Mouse (Mus musculus): ENCODE data around the gene Sost. TPM values are rescaled to one million over a fixed set of nuclear protein-coding genes. Genes with fewer than 3 reads are reported as not detected.
A peak's percentile ranks its signal among the peaks of the same experiment; 100 is the strongest.

Sost gene
- polyA plus RNA-seq, 1 experiment from 2014 or later: not detected

DNA sequence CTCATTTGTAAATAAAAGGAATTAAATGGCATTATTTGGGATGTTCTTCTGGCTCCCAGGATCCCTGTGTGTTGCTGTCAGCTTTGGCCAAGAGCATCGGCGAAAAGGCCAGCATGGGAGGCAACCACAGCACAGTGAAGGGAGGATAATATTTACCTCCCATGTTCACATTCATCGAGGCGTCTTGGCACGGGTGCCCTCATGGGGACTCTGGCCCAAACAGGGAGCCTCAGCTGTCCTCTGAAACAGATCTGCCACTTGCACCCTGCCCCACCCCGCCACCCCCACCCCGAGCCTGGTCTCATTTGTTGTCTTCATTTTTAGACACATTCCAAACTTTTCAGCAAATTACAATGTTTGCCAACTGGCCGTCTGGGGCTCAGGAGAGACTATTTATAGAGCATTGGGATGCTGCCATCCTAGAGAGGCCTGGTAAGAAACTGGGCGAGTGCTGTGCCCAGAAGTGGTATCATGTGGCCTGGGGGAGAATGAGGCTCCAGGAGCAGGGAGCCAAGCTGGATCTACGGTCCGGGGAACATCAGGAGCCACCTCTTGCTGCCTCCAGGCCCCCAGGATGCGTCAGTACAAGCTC lies 45.4 kb downstream of the Sost start:
- H3K4me1 ChIP-seq (replicated peaks; ENCODE audit: control insufficient read depth, insufficient read depth, low read length): no peaks in the 10 kb centered on the region; the same call in 1 of the 2 replicates
- no peak overlapping the region for H3K27ac ChIP-seq (ENCODE audit: low read length)
- H3K27me3 ChIP-seq (replicated peaks; ENCODE audit: control insufficient read depth, insufficient read depth, low read length): 0 out of 2 replicates have a peak, but pooled peaks cover 2% of the 10 kb centered on the region
- no peak for ATAC-seq
- no peaks in the 10 kb centered on the region for H3K9me3 ChIP-seq (ENCODE audit: control insufficient read depth, low read length)
- no peak overlapping the region for H3K4me2 ChIP-seq (ENCODE audit: low read length)
- no peaks in the 10 kb centered on the region for H3K36me3 ChIP-seq (ENCODE audit: control insufficient read depth, insufficient read depth)
- 68% methylated on average over 12 of the region's 12 CpGs for WGBS
- H3K9ac ChIP-seq (replicated peaks; ENCODE audit: low read depth, low read length): no peak overlapping the region
- H3K4me3 ChIP-seq (replicated peaks; ENCODE audit: low read length): no peak overlapping the region

DNA sequence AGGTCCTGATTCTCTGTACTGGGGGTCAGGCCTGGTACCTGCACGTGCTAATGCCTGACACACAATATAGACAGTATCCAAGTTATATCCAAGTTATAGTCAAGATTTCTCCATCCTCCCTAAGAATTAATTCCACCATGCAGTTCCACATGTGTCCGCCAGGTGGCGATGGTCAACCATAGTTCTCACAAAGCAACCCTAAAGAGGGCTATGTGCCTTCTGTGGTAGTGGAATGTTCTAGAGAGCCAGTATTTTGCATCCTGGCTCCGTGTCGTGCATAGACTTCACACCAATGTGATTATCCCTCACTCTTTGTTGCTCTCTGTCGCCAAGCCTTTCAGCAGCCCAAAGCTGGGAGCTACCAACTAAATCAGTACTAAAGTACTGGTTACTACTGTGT lies 47.2 kb downstream of the Sost start:
- peak; percentile 57; the same call in 1 of the 2 replicates for ATAC-seq

DNA sequence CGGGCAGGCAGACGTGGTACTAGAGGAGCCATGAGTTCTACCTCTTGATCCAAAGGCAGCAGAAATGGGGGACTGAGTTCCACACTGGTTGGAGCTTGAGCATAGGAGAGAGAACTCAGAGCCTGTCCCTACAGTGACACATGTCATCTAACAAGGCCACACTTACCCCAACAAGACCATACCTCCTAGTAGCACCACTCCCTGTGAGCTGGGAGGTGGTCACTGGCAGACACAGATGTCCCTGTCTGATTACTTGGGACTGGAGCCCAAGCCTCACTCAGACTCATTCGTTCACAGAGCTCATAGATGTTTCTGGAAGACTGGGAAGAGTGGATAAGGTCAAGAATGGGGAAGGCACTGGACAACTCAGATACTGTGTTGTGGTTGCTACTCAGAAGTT lies 48.2 kb downstream of the Sost start:
- Histone ChIP-seq H3K9ac (replicated peaks; ENCODE audit: low read depth, low read length) (no peak overlapping the region), H3K4me3 (replicated peaks; ENCODE audit: low read length) (no peak overlapping the region), H3K36me3 (ENCODE audit: control insufficient read depth, insufficient read depth) (no peaks in the 10 kb centered on the region), H3K9me3 (ENCODE audit: control insufficient read depth, low read length) (no peaks in the 10 kb centered on the region), H3K4me2 (ENCODE audit: low read length) (no peak overlapping the region), H3K27ac (ENCODE audit: low read length) (no peak overlapping the region), H3K27me3 (replicated peaks; ENCODE audit: control insufficient read depth, insufficient read depth, low read length) (0 out of 2 replicates have a peak, but pooled peaks cover 2% of the 10 kb centered on the region), H3K4me1 (replicated peaks; ENCODE audit: control insufficient read depth, insufficient read depth, low read length) (no peaks in the 10 kb centered on the region; the same call in 1 of the 2 replicates)
- no peak for ATAC-seq
- 83% methylated on average over 3 of the region's 3 CpGs for WGBS

More for the DNA sequence above, 47.2 kb downstream of the Sost start:
- H3K4me1 ChIP-seq (replicated peaks; ENCODE audit: control insufficient read depth, insufficient read depth, low read length): no peaks in the 10 kb centered on the region; the same call in 1 of the 2 replicates
- no peak overlapping the region for H3K9ac ChIP-seq (replicated peaks; ENCODE audit: low read depth, low read length)
- H3K9me3 ChIP-seq (ENCODE audit: control insufficient read depth, low read length): no peaks in the 10 kb centered on the region
- H3K4me2 ChIP-seq (ENCODE audit: low read length): no peak overlapping the region
- no peak overlapping the region for H3K27ac ChIP-seq (ENCODE audit: low read length)
- no peaks in the 10 kb centered on the region for H3K36me3 ChIP-seq (ENCODE audit: control insufficient read depth, insufficient read depth)
- under 1% methylated on average over 6 of the region's 6 CpGs for WGBS
- 0 out of 2 replicates have a peak, but pooled peaks cover 2% of the 10 kb centered on the region for H3K27me3 ChIP-seq (replicated peaks; ENCODE audit: control insufficient read depth, insufficient read depth, low read length)
- H3K4me3 ChIP-seq (replicated peaks; ENCODE audit: low read length): no peak overlapping the region

DNA sequence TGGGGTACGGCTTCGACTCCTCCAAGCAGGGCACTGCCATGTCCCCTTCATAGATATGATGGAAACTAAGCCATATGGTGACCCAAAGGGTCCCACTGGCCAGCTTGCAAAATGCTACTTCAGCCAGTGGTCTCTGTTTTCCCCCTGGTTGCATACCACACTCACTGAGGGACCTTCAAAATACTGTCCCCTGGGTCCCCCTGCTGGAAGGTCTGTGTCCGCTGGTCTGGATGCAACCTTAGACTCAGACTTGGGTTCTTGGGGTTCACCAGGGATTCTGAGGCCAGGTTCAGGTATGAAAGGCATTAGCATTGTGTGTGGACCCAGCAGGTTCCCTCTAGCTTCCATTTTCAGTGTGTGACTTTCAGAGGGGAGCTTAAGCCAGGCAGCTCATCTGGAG lies 50.0 kb downstream of the Sost start:
- 66% methylated on average over 3 of the region's 3 CpGs for WGBS
- H3K4me1 ChIP-seq (replicated peaks; ENCODE audit: control insufficient read depth, insufficient read depth, low read length): no peaks in the 10 kb centered on the region; the same call in 1 of the 2 replicates
- 0 out of 2 replicates have a peak, but pooled peaks cover 2% of the 10 kb centered on the region for H3K27me3 ChIP-seq (replicated peaks; ENCODE audit: control insufficient read depth, insufficient read depth, low read length)
- H3K9me3 ChIP-seq (ENCODE audit: control insufficient read depth, low read length): no peaks in the 10 kb centered on the region
- no peak overlapping the region for H3K9ac ChIP-seq (replicated peaks; ENCODE audit: low read depth, low read length)
- H3K4me3 ChIP-seq (replicated peaks; ENCODE audit: low read length): no peak overlapping the region
- ATAC-seq: no peak
- no peaks in the 10 kb centered on the region for H3K36me3 ChIP-seq (ENCODE audit: control insufficient read depth, insufficient read depth)
- H3K4me2 ChIP-seq (ENCODE audit: low read length): no peak overlapping the region
- no peak overlapping the region for H3K27ac ChIP-seq (ENCODE audit: low read length)

DNA sequence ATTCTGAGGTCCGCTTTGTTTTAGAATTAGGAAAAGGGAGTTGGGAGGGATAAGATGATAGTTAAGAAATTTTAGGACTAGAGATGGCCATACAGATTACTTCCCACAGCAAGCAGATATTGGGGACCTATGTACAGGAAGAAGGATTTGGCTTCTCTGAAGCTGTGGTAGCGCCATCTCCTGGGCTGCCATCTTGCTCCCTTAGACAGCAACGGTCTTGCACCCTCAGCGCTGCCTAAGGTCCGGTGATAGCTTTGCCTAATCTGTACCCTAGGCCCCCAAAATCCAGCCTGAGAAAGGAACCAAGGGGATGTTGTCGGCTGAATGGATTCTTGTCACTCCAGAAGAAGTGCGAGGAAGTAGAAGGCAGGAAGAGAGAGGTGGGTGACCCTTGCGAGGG lies 53.2 kb downstream of the Sost start:
- H3K9me3 ChIP-seq (ENCODE audit: control insufficient read depth, low read length): no peaks in the 10 kb centered on the region
- H3K27ac ChIP-seq (ENCODE audit: low read length): no peak overlapping the region
- no peak for ATAC-seq
- H3K9ac ChIP-seq (replicated peaks; ENCODE audit: low read depth, low read length): no peak overlapping the region
- no peaks in the 10 kb centered on the region for H3K36me3 ChIP-seq (ENCODE audit: control insufficient read depth, insufficient read depth)
- no peak overlapping the region for H3K4me3 ChIP-seq (replicated peaks; ENCODE audit: low read length)
- H3K4me2 ChIP-seq (ENCODE audit: low read length): no peak overlapping the region
- WGBS: 60% methylated on average over 8 of the region's 8 CpGs
- H3K4me1 ChIP-seq (replicated peaks; ENCODE audit: control insufficient read depth, insufficient read depth, low read length): no peaks in the 10 kb centered on the region
- 0 out of 2 replicates have a peak, but pooled peaks cover 2% of the 10 kb centered on the region for H3K27me3 ChIP-seq (replicated peaks; ENCODE audit: control insufficient read depth, insufficient read depth, low read length)

Other genes starting within 250 kb of the Sost start
- gene Dhx8, start 234.1 kb downstream of the Sost start, polyA plus RNA-seq (2015; fragmentation: Nextera tagmentation; extraction: Ambion mirVana): 39.9 and 41.9 TPM in 2 replicates
- 6.8 and 7.3 TPM in 2 replicates for gene Etv4, start 181.6 kb downstream of the Sost start, polyA plus RNA-seq (2015; fragmentation: Nextera tagmentation; extraction: Ambion mirVana)
- 0.79 and 0.84 TPM in 2 replicates for gene Meox1, start 72.6 kb downstream of the Sost start, polyA plus RNA-seq (2015; fragmentation: Nextera tagmentation; extraction: Ambion mirVana)
- gene Cfap97d1, start 17.3 kb upstream of the Sost start, polyA plus RNA-seq (2015; fragmentation: Nextera tagmentation; extraction: Ambion mirVana): not detected in 2 replicates
- 12.7 and 14.5 TPM in 2 replicates for gene Dusp3, start 20.0 kb upstream of the Sost start, polyA plus RNA-seq (2015; fragmentation: Nextera tagmentation; extraction: Ambion mirVana)
- gene Mpp3, start 61.4 kb upstream of the Sost start, polyA plus RNA-seq (2015; fragmentation: Nextera tagmentation; extraction: Ambion mirVana): 49.3 and 55.2 TPM in 2 replicates
- 0.26 and 0.46 TPM in 2 replicates for gene Cd300lg, start 74.5 kb upstream of the Sost start, polyA plus RNA-seq (2015; fragmentation: Nextera tagmentation; extraction: Ambion mirVana)
- gene Mpp2, start 121.5 kb upstream of the Sost start, polyA plus RNA-seq (2015; fragmentation: Nextera tagmentation; extraction: Ambion mirVana): 21.0 and 24.1 TPM in 2 replicates
- gene Ppy, start 134.3 kb upstream of the Sost start, polyA plus RNA-seq (2015; fragmentation: Nextera tagmentation; extraction: Ambion mirVana): not detected in 2 replicates
- gene Pyy, start 140.8 kb upstream of the Sost start, polyA plus RNA-seq (2015; fragmentation: Nextera tagmentation; extraction: Ambion mirVana): not detected in 2 replicates
- not detected in 2 replicates for gene Nags, start 178.5 kb upstream of the Sost start, polyA plus RNA-seq (2015; fragmentation: Nextera tagmentation; extraction: Ambion mirVana)
- 43.9 and 44.7 TPM in 2 replicates for gene Tmem101, start 189.4 kb upstream of the Sost start, polyA plus RNA-seq (2015; fragmentation: Nextera tagmentation; extraction: Ambion mirVana)
- gene Lsm12, start 218.3 kb upstream of the Sost start, polyA plus RNA-seq (2015; fragmentation: Nextera tagmentation; extraction: Ambion mirVana): 103 and 123 TPM in 2 replicates
- 21.5 and 26.2 TPM in 2 replicates for gene G6pc3, start 222.6 kb upstream of the Sost start, polyA plus RNA-seq (2015; fragmentation: Nextera tagmentation; extraction: Ambion mirVana)

Measured in forebrain, embryonic 16.5 days (tissue).